Mouse (Mus musculus) cerebellum, adult 2 months (tissue): ENCODE results near the gene Tmem79.
A peak's percentile ranks its signal among the peaks of the same experiment; 100 is the strongest.

Experiments used
- CTCF ChIP-seq: fragments of 200-500 bp; IDR thresholded peaks from 2 replicates; pipeline ENCODE4 v1.5.1; 2011; ENCODE audit warnings: low read depth, mild to moderate bottlenecking, control low read depth, low read length, moderate library complexity, borderline replicate concordance; ENCODE audit not compliant: insufficient read depth
- POLR2A ChIP-seq: fragments of 200-500 bp; IDR thresholded peaks from 2 replicates; pipeline ENCODE4 v1.6.1; 2011; ENCODE audit warnings: low read length, control low read depth, borderline replicate concordance; ENCODE audit not compliant: insufficient read depth

- TF ChIP-seq CTCF (peak; percentile 66; the same call in 1 of the 2 replicates), POLR2A (no peak)
These were observed 4.7 kb downstream of the Tmem79 start for GRCm38 (mm10) chr3:88331282-88331681.
